Mouse (Mus musculus) stomach, postnatal 0 days (tissue): ENCODE results near the gene Ambra1.

ENCODE experiments used
- CTCF ChIP-seq: IDR thresholded peaks from 2 replicates; pipeline ENCODE4 v1.5.1; 2016; ENCODE audit warnings: antibody characterized with exemption, low read depth, mild to moderate bottlenecking, moderate library complexity
- EP300 ChIP-seq: optimal IDR thresholded peaks from 2 replicates; pipeline ENCODE3; 2016; ENCODE audit warnings: antibody characterized with exemption

GRCm38 (mm10) chr2:91922586-91923414 is 192.9 kb downstream of the Ambra1 start:
- TF ChIP-seq CTCF (no peak), EP300 (no peak)
